25 mouse cellular contexts compared by ENCODE assay signal in genomic region chrX:159648598-159648997, GRCm38 (mm10). TPM values are rescaled to one million over a fixed set of nuclear protein-coding genes. Genes with fewer than 3 reads are reported as not detected.
A peak's percentile ranks its signal among the peaks of the same experiment; 100 is the strongest.
DNase-seq lines count a peak whose midpoint lies in the region; ATAC-seq and TF ChIP-seq lines count a peak whose summit lies in the region.
"Had no signal": no experiment of that assay in that cellular context is flagged by ENCODE, and none has a peak within 500 bp of the region (broad histone marks: within the 10 kb centered on the region; RNA-seq: fewer than 3 reads in every experiment).

No protein-coding gene starts in this region.

- no peak for ATAC-seq in heart, embryonic 12.5 days (ENCODE audit: insufficient number of reproducible peaks, low FRiP score)
- 0 out of 2 replicates have a peak, but pooled peaks have one; percentile 8 for ATAC-seq in granulocyte monocyte progenitor cell, adult 5-6 weeks (replicated peaks; ENCODE audit: poor library complexity, severe bottlenecking)
- ATAC-seq in midbrain, embryonic 13.5 days = no peak
- ATAC-seq: forebrain, embryonic 14.5 days; forebrain, embryonic 16.5 days had no signal

- peak; percentile 40 to 66; a peak in 2 of 4 replicates for TF ChIP-seq EP300 in MEL (IDR thresholded peaks at IDR 0.05; ENCODE audit: low read depth in 1 of 2, low read length in 2 of 2)

- no peak overlapping the region for H3K27ac ChIP-seq in heart, embryonic 12.5 days (ENCODE audit: poor library complexity, severe bottlenecking)
- H3K27ac ChIP-seq in MEL (ENCODE audit: control insufficient read depth, low read depth, low read length) = peak overlapping the region; percentile 90
- H3K27ac ChIP-seq in midbrain, embryonic 13.5 days = no peak overlapping the region
- H3K27ac ChIP-seq: embryonic facial prominence, embryonic 13.5 days; embryonic facial prominence, embryonic 15.5 days; forebrain, embryonic 10.5 days; forebrain, embryonic 12.5 days had no signal

- no peak for TF ChIP-seq RAD21 in MEL (IDR thresholded peaks at IDR 0.05; ENCODE audit: low read depth, low read length)

- H3K4me3 ChIP-seq in heart, embryonic 12.5 days = no peak overlapping the region
- H3K4me3 ChIP-seq in MEL (ENCODE audit: control insufficient read depth in 1 of 2, insufficient read depth in 1 of 2, low read depth in 2 of 2, low read length in 2 of 2) = peak overlapping the region in 1 of 2 experiments; percentile 29; a peak in 1 of 4 replicates
- H3K4me3 ChIP-seq in midbrain, embryonic 13.5 days (replicated peaks) = no peak overlapping the region
- H3K4me3 ChIP-seq: embryonic facial prominence, embryonic 13.5 days; embryonic facial prominence, embryonic 15.5 days; erythroblast, embryonic 14.5 days; forebrain, embryonic 10.5 days; forebrain, embryonic 12.5 days had no signal

- H3K9ac ChIP-seq in heart, embryonic 12.5 days = no peak overlapping the region
- H3K9ac ChIP-seq in MEL (ENCODE audit: control insufficient read depth, low read depth, low read length, poor library complexity, severe bottlenecking) = peak overlapping the region; percentile 58
- H3K9ac ChIP-seq in midbrain, embryonic 13.5 days (replicated peaks) = no peak overlapping the region
- H3K9ac ChIP-seq: embryonic facial prominence, embryonic 13.5 days; embryonic facial prominence, embryonic 15.5 days; forebrain, embryonic 12.5 days had no signal

- no peak for TF ChIP-seq CTCF in MEL (IDR thresholded peaks at IDR 0.05 in 2 of 3, conservative IDR thresholded peaks at IDR 0.05 in 1 of 3; ENCODE audit: control insufficient read depth in 1 of 3, insufficient read depth in 1 of 3, low read depth in 2 of 3, low read length in 3 of 3, poor library complexity in 1 of 3, severe bottlenecking in 1 of 3)

- H3K27me3 ChIP-seq in heart, embryonic 12.5 days (replicated peaks) = no peaks in the 10 kb centered on the region
- no peaks in the 10 kb centered on the region for H3K27me3 ChIP-seq in MEL (ENCODE audit: control insufficient read depth in 1 of 2, insufficient read depth in 2 of 2, low read length in 2 of 2)
- no peaks in the 10 kb centered on the region for H3K27me3 ChIP-seq in splenic B cell, adult 2 months (ENCODE audit: control insufficient read depth, insufficient read depth, low read length, poor library complexity, severe bottlenecking)
- H3K27me3 ChIP-seq in midbrain, embryonic 13.5 days = no peaks in the 10 kb centered on the region
- H3K27me3 ChIP-seq: embryonic facial prominence, embryonic 15.5 days had no signal

- TF ChIP-seq POLR2A in MEL (IDR thresholded peaks at IDR 0.05; ENCODE audit: control insufficient read depth in 1 of 2, insufficient read depth in 1 of 2, low read depth in 1 of 2, low read length in 2 of 2, poor library complexity in 1 of 2) = no peak

- no peaks in the 10 kb centered on the region for H3K36me3 ChIP-seq in heart, embryonic 12.5 days
- peaks cover 0 to 53% of the 10 kb centered on the region in 2 experiments; a peak in 2 of 4 replicates for H3K36me3 ChIP-seq in MEL (ENCODE audit: control insufficient read depth in 1 of 2, insufficient read depth in 2 of 2, low read length in 2 of 2)
- H3K36me3 ChIP-seq in splenic B cell, adult 2 months (ENCODE audit: control insufficient read depth, insufficient read depth, low read length, poor library complexity, severe bottlenecking) = no peaks in the 10 kb centered on the region
- no peaks in the 10 kb centered on the region for H3K36me3 ChIP-seq in midbrain, embryonic 13.5 days
- H3K36me3 ChIP-seq: embryonic facial prominence, embryonic 13.5 days; embryonic facial prominence, embryonic 15.5 days; forebrain, embryonic 10.5 days; forebrain, embryonic 12.5 days had no signal

- H3K4me1 ChIP-seq in heart, embryonic 12.5 days (replicated peaks) = 0 out of 2 replicates have a peak, but pooled peaks cover 3% of the 10 kb centered on the region
- peaks cover 28 to 48% of the 10 kb centered on the region in 2 experiments for H3K4me1 ChIP-seq in MEL (ENCODE audit: control insufficient read depth in 1 of 2, insufficient read depth in 2 of 2, low read length in 2 of 2)
- H3K4me1 ChIP-seq in midbrain, embryonic 13.5 days (replicated peaks) = 0 out of 2 replicates have a peak, but pooled peaks cover 3% of the 10 kb centered on the region
- H3K4me1 ChIP-seq: embryonic facial prominence, embryonic 15.5 days; forebrain, embryonic 12.5 days had no signal

- 65% methylated on average over 3 of the region's 3 CpGs for WGBS in heart, embryonic 12.5 days
- WGBS in midbrain, embryonic 13.5 days = 93% methylated on average over 3 of the region's 3 CpGs

- no peaks in the 10 kb centered on the region for H3K79me2 ChIP-seq in MEL (ENCODE audit: control insufficient read depth, insufficient read depth, low read length, poor library complexity)

- peak; percentile 4 for DNase-seq in heart, adult 11 months
- DNase-seq in MEL (ENCODE audit: low read depth, low spot score) = peak; percentile 72
- DNase-seq in splenic B cell, adult 2 months (ENCODE audit: low read depth, low spot score) = peak; percentile 9
- DNase-seq in lung, postnatal 14 days = no peak
- no peak for DNase-seq in layer of hippocampus, postnatal 36 days
- DNase-seq: adrenal gland, adult 2 months; adrenal gland, postnatal 10 days; adrenal gland, postnatal 25 days; cerebellum, adult 11-12 months; cerebellum, adult 8-10 months; cerebellum, adult 9-11 months; cerebellum, postnatal 14 days; cerebellum, postnatal 36 days; embryo, embryonic 11 days had no signal

- H3K9me3 ChIP-seq in heart, embryonic 12.5 days (replicated peaks) = no peaks in the 10 kb centered on the region
- H3K9me3 ChIP-seq in MEL (replicated peaks; ENCODE audit: insufficient read depth, low read length) = no peaks in the 10 kb centered on the region
- no peaks in the 10 kb centered on the region for H3K9me3 ChIP-seq in midbrain, embryonic 13.5 days
- H3K9me3 ChIP-seq: embryonic facial prominence, embryonic 13.5 days; embryonic facial prominence, embryonic 15.5 days; forebrain, embryonic 10.5 days; forebrain, embryonic 12.5 days; G1E had no signal

- no peak overlapping the region for H3K4me2 ChIP-seq in heart, embryonic 12.5 days
- no peak overlapping the region for H3K4me2 ChIP-seq in midbrain, embryonic 13.5 days (replicated peaks)
- H3K4me2 ChIP-seq: embryonic facial prominence, embryonic 13.5 days; embryonic facial prominence, embryonic 15.5 days; forebrain, embryonic 12.5 days had no signal

TF ChIP-seq in MEL, 35 proteins besides CTCF, POLR2A, EP300 and RAD21:
- TF ChIP-seq ETS1 (IDR thresholded peaks at IDR 0.05; ENCODE audit: low read depth, low read length) = peak; percentile 63
- TF ChIP-seq ZNF384 (IDR thresholded peaks at IDR 0.05; ENCODE audit: low read depth, low read length) = peak; percentile 83
- TF ChIP-seq TCF12 (IDR thresholded peaks at IDR 0.05; ENCODE audit: low read depth, low read length) = peak; percentile 31; the same call in 1 of the 2 replicates
- no peak for TF ChIP-seq JUND (IDR thresholded peaks at IDR 0.05; ENCODE audit: low read depth, low read length)

RNA-seq across cellular contexts. Expression of gene Sh3kbp1, which starts 21.5 kb away (rescaled TPM):
- polyA plus RNA-seq in heart, embryonic 12.5 days (2016; fragmentation: Nextera tagmentation; extraction: Ambion mirVana) = 85.3 and 92.7 TPM in 2 replicates
- total RNA-seq in MEL (2012; rRNA removed) = 16.0 and 18.6 TPM in 2 replicates
- 10 to 100 TPM in 1 of 2 experiments, not detected in 1; 37.7 TPM for polyA plus RNA-seq in MEL (2012; ENCODE audit: insufficient read depth in 1 of 2, insufficient read length in 2 of 2, low read depth in 1 of 2, low replicate concordance in 2 of 2, missing spikeins in 1 of 2)
- 69.4 and 70.6 TPM in 2 replicates for total RNA-seq in granulocyte monocyte progenitor cell, adult 5-6 weeks (2014; fragmentation: Nextera tagmentation)
- total RNA-seq in granulocyte monocyte progenitor cell, adult 5-6 weeks (2017) = 92.0 and 99.7 TPM in 2 replicates
- 37.6 and 39.3 TPM in 2 replicates for polyA plus RNA-seq in midbrain, embryonic 13.5 days (2015; fragmentation: Nextera tagmentation; extraction: Ambion mirVana)
- total RNA-seq in layer of hippocampus, postnatal 36 days (2021) = 10 to 100 TPM; 37.1 to 39.1 TPM

Comparison
In these comparisons a context has a peak if more than half of its experiments do, and no peak if none do; other contexts are left out.
1. DNase-seq: peak in heart, adult 11 months (single experiment), MEL (single experiment) and splenic B cell, adult 2 months (single experiment); none in lung, postnatal 14 days (single experiment) and layer of hippocampus, postnatal 36 days (0 of 2).